Mouse (Mus musculus) midbrain, embryonic 11.5 days (tissue): ENCODE data around the gene Col24a1. TPM values are rescaled to one million over a fixed set of nuclear protein-coding genes. Genes with fewer than 3 reads are reported as not detected.
A peak's percentile ranks its signal among the peaks of the same experiment; 100 is the strongest.

Source experiments
- ATAC-seq: fragments of 200-750 bp; cut with Nextera tagmentation; 2 replicates; pipeline ENCODE4 v1.8.0; 2017; ENCODE audit warnings: moderate TSS enrichment, moderate library complexity; ENCODE audit not compliant: low FRiP score
- DNase-seq: peaks from one replicate; pipeline ENCODE4 v3.0.0; 2015; ENCODE audit warnings: low spot score; ENCODE audit errors: missing footprints
- H3K27ac ChIP-seq: fragments of 300-500 bp; sonication (generic); 2 replicates; pipeline ENCODE4 v1.5.1; 2014; ENCODE audit warnings: low read depth, low read length
- H3K27me3 ChIP-seq: fragments of 300-500 bp; sonication (generic); 2 replicates; pipeline ENCODE4 v1.6.1; 2014; ENCODE audit warnings: mild to moderate bottlenecking, low read length, moderate library complexity, mixed read lengths; ENCODE audit not compliant: control insufficient read depth, insufficient read depth
- H3K36me3 ChIP-seq: fragments of 300-500 bp; sonication (generic); 2 replicates; pipeline ENCODE4 v1.6.1; 2014; ENCODE audit warnings: mild to moderate bottlenecking, low read length, moderate library complexity, mixed read lengths; ENCODE audit not compliant: control insufficient read depth, insufficient read depth
- H3K4me1 ChIP-seq: fragments of 300-500 bp; sonication (generic); 2 replicates; pipeline ENCODE4 v1.6.1; 2014; ENCODE audit warnings: low read length; ENCODE audit not compliant: control insufficient read depth, insufficient read depth
- H3K4me2 ChIP-seq: fragments of 300-500 bp; sonication (generic); 2 replicates; pipeline ENCODE4 v1.6.1; 2014; ENCODE audit warnings: mild to moderate bottlenecking, moderate library complexity
- H3K4me3 ChIP-seq: fragments of 300-500 bp; sonication (generic); 2 replicates; pipeline ENCODE4 v1.5.1; 2014; ENCODE audit warnings: low read depth, low read length
- H3K9ac ChIP-seq: fragments of 300-500 bp; sonication (generic); 2 replicates; pipeline ENCODE4 v1.6.1; 2014; ENCODE audit warnings: low read length
- H3K9me3 ChIP-seq: fragments of 300-500 bp; sonication (generic); 2 replicates; pipeline ENCODE4 v1.6.1; 2016; ENCODE audit warnings: low read length; ENCODE audit not compliant: control insufficient read depth
- WGBS: fragments of 180-500 bp; shearing (Covaris S2); extraction: QIAGEN DNeasy Blood & Tissue Kit; methylation state at CpG from one replicate; pipeline ENCODE4 v1.1.7; 2014; 5-methylcytosine and 5-hydroxymethylcytosine counted together
- polyA plus RNA-seq: library from polyadenylated mRNA; unstranded; fragments of >200 nt; fragmentation: Nextera tagmentation; extraction: Ambion mirVana; gene quantifications from 2 replicates; pipeline ENCODE4 v1.2.1, GENCODE M21; 2014

Gene Col24a1
- polyA plus RNA-seq, 1 experiment from 2014 or later = 0.38 TPM

DNA sequence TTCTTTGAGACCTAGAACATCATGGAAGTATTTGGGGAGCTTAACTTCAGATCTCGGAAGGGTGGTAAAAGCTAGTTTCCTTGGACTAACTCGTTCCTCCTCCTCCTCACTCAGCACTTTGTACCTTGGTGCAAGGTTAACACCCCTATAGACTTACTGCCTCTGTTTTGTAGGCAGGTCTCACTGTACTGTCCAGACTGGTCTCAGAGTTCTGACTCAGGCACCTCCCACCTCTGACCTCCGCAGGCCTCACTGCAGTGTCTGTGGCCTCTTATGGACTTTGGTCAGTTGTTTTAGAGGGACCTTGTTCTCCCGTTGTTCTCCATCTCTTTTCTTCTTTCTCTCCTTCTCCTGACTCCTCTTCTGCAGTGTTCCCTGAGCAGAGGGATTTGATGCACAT lies 290.8 kb downstream of the Col24a1 start:
- Histone ChIP-seq H3K4me2 (no peak overlapping the region), H3K36me3 (peaks cover 14% of the 10 kb centered on the region), H3K4me1 (no peaks in the 10 kb centered on the region), H3K27ac (no peak overlapping the region), H3K4me3 (no peak overlapping the region), H3K9me3 (no peaks in the 10 kb centered on the region), H3K9ac (no peak overlapping the region), H3K27me3 (no peaks in the 10 kb centered on the region)
- WGBS = 88% methylated on average over 4 of the region's 4 CpGs
- ATAC-seq (no peak), DNase-seq (no peak)

DNA sequence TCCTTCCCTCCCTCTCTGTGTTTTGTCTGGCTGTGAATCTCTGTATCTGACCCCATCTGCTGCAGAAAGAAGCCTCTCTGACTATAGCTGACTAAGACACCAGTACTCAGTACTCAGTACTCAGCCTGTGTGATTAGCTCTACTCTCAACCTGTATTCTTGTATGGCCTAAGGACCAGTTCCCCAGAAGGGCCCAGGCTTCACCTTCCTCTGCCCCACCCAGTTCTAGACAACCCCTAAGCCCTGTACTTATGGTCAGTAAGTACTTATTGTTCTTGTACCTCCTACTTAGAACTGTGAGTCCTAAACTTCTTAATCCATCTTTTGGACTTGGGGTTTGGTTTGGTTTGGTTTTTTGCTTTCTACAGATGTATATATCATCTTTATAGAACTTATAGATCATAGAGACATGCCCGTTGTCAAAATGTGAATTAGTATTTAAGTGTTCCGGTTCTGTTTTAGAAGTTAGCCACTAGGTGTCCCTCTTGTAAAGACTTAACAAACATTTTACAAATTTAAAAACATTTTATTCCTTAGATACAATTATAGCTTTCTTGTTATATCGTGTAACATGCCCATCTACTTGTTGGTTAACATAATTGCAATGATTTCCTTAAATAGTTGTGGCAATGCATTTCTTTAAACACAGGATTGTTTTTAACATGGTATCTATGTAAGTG lies 291.4 kb downstream of the Col24a1 start:
- no peak for ATAC-seq

DNA sequence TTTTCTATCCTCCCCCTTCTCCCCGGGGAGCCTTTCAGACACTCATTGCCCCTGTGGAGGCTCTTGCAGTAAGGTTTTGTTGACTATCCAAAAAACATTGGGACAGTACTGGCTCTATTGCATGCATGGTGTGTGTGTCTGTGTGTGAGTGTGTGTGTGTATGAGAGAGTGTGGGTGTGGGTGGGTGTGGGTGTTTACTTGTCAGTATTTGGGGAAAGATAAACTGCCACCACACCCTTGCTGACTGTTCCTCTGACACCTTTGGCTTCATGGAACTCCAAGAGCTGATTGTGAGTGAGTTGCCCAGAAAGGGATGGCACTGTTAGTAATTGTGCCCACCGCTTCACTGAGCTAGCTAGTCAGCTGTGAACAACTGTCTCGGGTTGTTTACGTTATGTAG lies 298.3 kb downstream of the Col24a1 start:
- H3K4me3 ChIP-seq = no peak overlapping the region
- H3K9ac ChIP-seq = no peak overlapping the region
- no peaks in the 10 kb centered on the region for H3K9me3 ChIP-seq
- ATAC-seq (no peak), DNase-seq (no peak)
- no peaks in the 10 kb centered on the region for H3K27me3 ChIP-seq
- 91% methylated on average over 4 of the region's 4 CpGs for WGBS
- no peak overlapping the region for H3K4me2 ChIP-seq
- H3K27ac ChIP-seq = no peak overlapping the region
- peaks cover 12% of the 10 kb centered on the region for H3K36me3 ChIP-seq
- H3K4me1 ChIP-seq = no peaks in the 10 kb centered on the region

More for the DNA sequence above, 291.4 kb downstream of the Col24a1 start:
- 80% methylated on average over 3 of the region's 3 CpGs for WGBS
- peaks cover 11% of the 10 kb centered on the region for H3K36me3 ChIP-seq
- H3K9me3 ChIP-seq = no peaks in the 10 kb centered on the region
- H3K27ac ChIP-seq = no peak overlapping the region
- no peak overlapping the region for H3K9ac ChIP-seq
- DNase-seq = peak; percentile 84
- no peaks in the 10 kb centered on the region for H3K4me1 ChIP-seq
- no peak overlapping the region for H3K4me2 ChIP-seq
- H3K27me3 ChIP-seq = no peaks in the 10 kb centered on the region
- H3K4me3 ChIP-seq = no peak overlapping the region

DNA sequence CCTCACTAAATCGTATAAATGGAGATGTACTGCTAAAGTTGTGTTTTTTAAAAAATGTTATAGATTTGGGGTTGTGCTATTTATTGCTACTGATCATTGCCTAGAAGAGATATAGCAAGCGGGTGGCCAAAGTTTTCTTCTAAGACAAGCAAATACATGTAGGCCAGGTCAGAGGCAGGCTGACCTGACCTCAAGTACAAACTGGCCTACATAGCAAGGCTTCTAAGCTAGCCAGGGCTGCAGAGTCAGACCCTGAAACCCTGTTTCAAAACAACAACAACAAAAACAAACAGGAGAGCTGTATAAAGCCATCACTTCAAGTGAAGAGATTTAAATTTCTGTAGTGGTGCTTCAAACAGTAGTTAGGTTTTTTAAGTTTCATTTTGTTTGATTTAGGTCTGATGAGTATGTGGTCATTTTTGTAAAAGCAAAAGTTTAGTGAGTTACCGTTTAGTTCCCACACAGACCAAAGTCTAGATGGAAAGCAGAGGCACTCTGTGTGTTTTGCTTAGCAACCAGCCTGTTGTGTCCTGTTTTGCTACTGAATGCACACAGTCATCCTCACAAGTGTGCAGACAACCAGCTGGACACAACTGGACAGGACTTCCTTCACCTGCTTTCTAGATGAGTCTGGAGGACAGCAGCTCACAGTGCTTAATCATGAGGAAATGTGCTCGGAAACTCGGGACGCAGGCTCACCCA lies 299.7 kb downstream of the Col24a1 start:
- H3K4me1 ChIP-seq = no peaks in the 10 kb centered on the region
- ATAC-seq = no peak
- WGBS = 89% methylated on average over 6 of the region's 6 CpGs
- no peak overlapping the region for H3K4me3 ChIP-seq
- peaks cover 8% of the 10 kb centered on the region; the same call in 1 of the 2 replicates for H3K36me3 ChIP-seq
- no peaks in the 10 kb centered on the region for H3K27me3 ChIP-seq
- no peak overlapping the region for H3K27ac ChIP-seq
- no peak overlapping the region for H3K4me2 ChIP-seq
- H3K9me3 ChIP-seq = no peaks in the 10 kb centered on the region
- DNase-seq = no peak
- no peak overlapping the region for H3K9ac ChIP-seq

DNA sequence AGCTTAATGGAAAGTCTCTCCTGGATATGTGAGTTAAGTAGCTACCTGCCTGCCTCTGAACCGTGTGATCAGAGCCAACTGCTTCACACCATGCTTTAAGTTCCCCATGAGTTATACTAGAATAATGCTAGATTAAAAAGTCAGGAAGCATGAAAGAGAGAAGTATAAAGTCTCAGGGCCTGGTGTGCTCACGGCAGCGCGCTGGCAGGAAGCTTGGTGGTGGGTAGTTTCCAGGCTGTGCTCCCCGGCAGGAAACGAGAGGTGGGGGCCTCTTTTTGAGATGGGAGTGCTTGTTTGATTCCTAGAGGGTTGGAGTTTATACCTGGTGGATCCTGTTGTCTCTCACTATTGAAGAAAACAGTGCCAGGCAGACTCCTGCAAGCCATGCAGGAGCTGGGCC lies 303.1 kb downstream of the Col24a1 start:
- DNase-seq (no peak), ATAC-seq (no peak)
- Histone ChIP-seq H3K9ac (no peak overlapping the region), H3K27ac (no peak overlapping the region), H3K4me3 (no peak overlapping the region), H3K36me3 (peaks cover 11% of the 10 kb centered on the region; the same call in 1 of the 2 replicates), H3K27me3 (no peaks in the 10 kb centered on the region), H3K4me2 (no peak overlapping the region), H3K4me1 (no peaks in the 10 kb centered on the region), H3K9me3 (no peaks in the 10 kb centered on the region)
- 83% methylated on average over 6 of the region's 6 CpGs for WGBS

DNA sequence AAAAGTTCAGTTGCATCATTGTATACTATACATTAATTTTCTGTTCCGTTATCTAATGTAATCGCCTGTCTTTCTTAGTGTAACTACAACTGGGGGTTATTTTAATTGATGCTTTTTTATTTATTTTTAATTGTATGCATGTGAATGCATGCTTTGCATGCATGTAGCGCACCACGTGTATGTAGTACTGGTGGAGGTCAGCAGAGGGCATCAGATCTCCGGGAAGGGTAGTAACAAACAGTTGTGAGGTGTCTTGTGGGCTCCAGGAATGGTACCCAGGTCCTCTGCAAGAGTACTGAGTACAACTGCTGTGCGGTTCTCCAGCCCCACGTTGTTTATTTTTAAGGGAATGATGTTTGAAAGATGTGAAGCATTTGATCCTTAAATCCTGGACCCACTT lies 306.8 kb downstream of the Col24a1 start:
- Histone ChIP-seq H3K4me2 (no peak overlapping the region), H3K9me3 (no peaks in the 10 kb centered on the region), H3K27ac (no peak overlapping the region), H3K4me3 (no peak overlapping the region), H3K36me3 (peaks cover 13% of the 10 kb centered on the region; the same call in 1 of the 2 replicates), H3K9ac (no peak overlapping the region), H3K27me3 (no peaks in the 10 kb centered on the region), H3K4me1 (no peaks in the 10 kb centered on the region)
- ATAC-seq (no peak), DNase-seq (no peak)
- WGBS = 96% methylated on average over 7 of the region's 7 CpGs

DNA sequence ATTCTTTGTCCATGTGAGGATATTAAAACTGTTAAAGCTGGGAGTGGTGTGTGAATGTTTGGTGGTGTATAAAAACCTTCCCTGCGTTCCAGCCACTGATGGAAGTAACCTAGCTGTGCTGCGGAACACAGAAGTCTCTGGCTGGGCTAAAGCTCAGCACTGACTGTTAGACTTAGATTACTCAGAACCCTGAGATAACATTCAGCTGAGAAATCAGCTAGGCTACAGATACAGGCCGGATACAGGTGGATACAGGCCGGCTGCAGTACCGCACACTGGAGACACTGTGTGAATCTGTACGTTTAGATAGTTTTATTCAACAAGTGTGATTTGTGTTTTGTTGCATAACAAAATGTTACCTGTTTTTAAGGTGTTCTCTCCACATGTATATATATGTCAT lies 308.5 kb downstream of the Col24a1 start:
- no peak overlapping the region for H3K27ac ChIP-seq
- H3K9ac ChIP-seq = no peak overlapping the region
- H3K36me3 ChIP-seq = peaks cover 10% of the 10 kb centered on the region

DNA sequence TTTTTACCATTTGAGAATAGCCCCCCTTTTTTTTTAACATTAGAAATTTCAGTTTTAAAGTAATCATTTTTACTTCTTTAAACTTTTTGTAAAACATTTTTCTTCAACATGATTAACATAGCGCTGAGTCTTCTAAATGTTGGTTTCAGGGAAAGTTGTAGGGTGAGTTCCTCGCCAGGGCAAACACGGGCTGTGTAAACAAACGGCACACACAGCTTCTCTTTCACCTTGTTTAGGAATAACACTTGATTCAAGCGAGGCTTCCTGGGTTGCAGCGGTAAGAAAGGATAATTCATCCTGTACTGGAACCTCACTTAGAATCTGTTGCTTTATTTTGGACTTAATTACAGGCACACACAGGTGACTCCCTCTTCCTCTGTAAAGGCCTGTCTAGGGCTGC lies 309.1 kb downstream of the Col24a1 start:
- ATAC-seq = no peak
- 81% methylated on average over 6 of the region's 6 CpGs for WGBS
- H3K4me3 ChIP-seq = no peak overlapping the region
- no peak overlapping the region for H3K4me2 ChIP-seq
- H3K36me3 ChIP-seq = peaks cover 10% of the 10 kb centered on the region
- no peaks in the 10 kb centered on the region for H3K4me1 ChIP-seq
- no peak overlapping the region for H3K27ac ChIP-seq
- H3K9ac ChIP-seq = no peak overlapping the region
- no peaks in the 10 kb centered on the region for H3K9me3 ChIP-seq
- DNase-seq = no peak
- H3K27me3 ChIP-seq = no peaks in the 10 kb centered on the region

More for the DNA sequence above, 308.5 kb downstream of the Col24a1 start:
- Histone ChIP-seq H3K4me3 (no peak overlapping the region), H3K4me1 (no peaks in the 10 kb centered on the region), H3K27me3 (no peaks in the 10 kb centered on the region), H3K4me2 (no peak overlapping the region), H3K9me3 (no peaks in the 10 kb centered on the region)
- ATAC-seq (no peak), DNase-seq (no peak)
- WGBS = 94% methylated on average over 6 of the region's 6 CpGs
